In genomic region chr1:55089498-55090064, GRCm38 (mm10) we compare ENCODE assay signal across 8 mouse cellular contexts. TPM values are rescaled to one million over a fixed set of nuclear protein-coding genes. Genes with fewer than 3 reads are reported as not detected.
DNase-seq lines count a peak whose midpoint lies in the region; ATAC-seq and TF ChIP-seq lines count a peak whose summit lies in the region.

No protein-coding gene starts in this region.

- peaks cover 18% of the 10 kb centered on the region for H3K4me1 ChIP-seq in kidney, embryonic 14.5 days (ENCODE audit: control insufficient read depth, insufficient read depth, low read length)
- H3K4me1 ChIP-seq in embryonic facial prominence, embryonic 10.5 days = peaks cover 31% of the 10 kb centered on the region
- H3K4me1 ChIP-seq in intestine, embryonic 14.5 days (replicated peaks; ENCODE audit: control insufficient read depth, insufficient read depth, low read length) = peaks cover 15% of the 10 kb centered on the region

- no peaks in the 10 kb centered on the region for H3K9me3 ChIP-seq in kidney, embryonic 14.5 days (ENCODE audit: control insufficient read depth, low read length)
- no peaks in the 10 kb centered on the region for H3K9me3 ChIP-seq in embryonic facial prominence, embryonic 10.5 days
- H3K9me3 ChIP-seq in intestine, embryonic 14.5 days (ENCODE audit: control insufficient read depth, low read length) = no peaks in the 10 kb centered on the region

- peak overlapping the region; percentile 97; the same call in 1 of the 2 replicates for H3K9ac ChIP-seq in kidney, embryonic 14.5 days (ENCODE audit: low read depth, low read length)
- H3K9ac ChIP-seq in intestine, embryonic 14.5 days (ENCODE audit: low read length) = peak overlapping the region; percentile 94

- peaks cover 47% of the 10 kb centered on the region for H3K79me2 ChIP-seq in myocyte (ENCODE audit: control insufficient read depth, insufficient read depth)

- 86% methylated on average over 5 of the region's 5 CpGs for WGBS in kidney, embryonic 14.5 days
- 92% methylated on average over 5 of the region's 5 CpGs for WGBS in embryonic facial prominence, embryonic 10.5 days
- WGBS in intestine, embryonic 14.5 days = 85% methylated on average over 5 of the region's 5 CpGs

- intact Hi-C loops in left cerebral cortex, postnatal 25 days (cut with DNase I) = loop anchor here (5.0 kb wide), 3 partner anchors 37 to 148 kb away; partner anchors contain the start of genes Coq10b and Mars2

- ATAC-seq in kidney, embryonic 14.5 days (ENCODE audit: low FRiP score, low TSS enrichment) = no peak
- ATAC-seq in intestine, embryonic 14.5 days (replicated peaks; ENCODE audit: low FRiP score, low TSS enrichment, low read depth) = no peak

- peak overlapping the region; percentile 60 for H3K4me2 ChIP-seq in kidney, embryonic 14.5 days (replicated peaks; ENCODE audit: low read depth, low read length)
- H3K4me2 ChIP-seq in intestine, embryonic 14.5 days (ENCODE audit: low read length) = peak overlapping the region; percentile 88
- peak overlapping the region; percentile 95 for H3K4me2 ChIP-seq in myocyte (ENCODE audit: low read depth)

- no peak overlapping the region for H3K27ac ChIP-seq in kidney, embryonic 14.5 days (ENCODE audit: low read depth, low read length)
- peak overlapping the region; percentile 99 for H3K27ac ChIP-seq in embryonic facial prominence, embryonic 10.5 days (replicated peaks)
- no peak overlapping the region for H3K27ac ChIP-seq in intestine, embryonic 14.5 days (ENCODE audit: low read depth)

- peak overlapping the region; percentile 91 for H3K4me3 ChIP-seq in kidney, embryonic 14.5 days (ENCODE audit: low read length)
- H3K4me3 ChIP-seq in embryonic facial prominence, embryonic 10.5 days = peak overlapping the region; percentile 96
- peak overlapping the region; percentile 96 for H3K4me3 ChIP-seq in intestine, embryonic 14.5 days (ENCODE audit: low read depth, low read length)
- H3K4me3 ChIP-seq in myocyte = peak overlapping the region; percentile 90

- H3ac ChIP-seq in myocyte (ENCODE audit: control insufficient read depth, insufficient read length) = no peak overlapping the region

- H3K27me3 ChIP-seq in kidney, embryonic 14.5 days (ENCODE audit: control insufficient read depth, insufficient read depth, low read length) = no peaks in the 10 kb centered on the region
- H3K27me3 ChIP-seq in embryonic facial prominence, embryonic 10.5 days (replicated peaks; ENCODE audit: low read depth, poor library complexity, severe bottlenecking) = no peaks in the 10 kb centered on the region
- no peaks in the 10 kb centered on the region for H3K27me3 ChIP-seq in intestine, embryonic 14.5 days (replicated peaks; ENCODE audit: control insufficient read depth, insufficient read depth, low read length)
- H3K27me3 ChIP-seq in myocyte (ENCODE audit: control insufficient read depth, insufficient read depth, insufficient read length) = no peaks in the 10 kb centered on the region

- H3K36me3 ChIP-seq in kidney, embryonic 14.5 days (ENCODE audit: control insufficient read depth, insufficient read depth, low read length) = peaks cover 29% of the 10 kb centered on the region
- peaks cover 64% of the 10 kb centered on the region for H3K36me3 ChIP-seq in embryonic facial prominence, embryonic 10.5 days (replicated peaks)
- H3K36me3 ChIP-seq in intestine, embryonic 14.5 days (ENCODE audit: control insufficient read depth, insufficient read depth, low read length) = peaks cover 40% of the 10 kb centered on the region
- peaks cover 29% of the 10 kb centered on the region for H3K36me3 ChIP-seq in myocyte (ENCODE audit: control insufficient read depth, insufficient read depth)

- no peak for TF ChIP-seq POLR2A in myocyte (IDR thresholded peaks at IDR 0.05; ENCODE audit: insufficient read length, low read depth)

- DNase-seq in kidney, adult 8-10 months = no peak
- no peak for DNase-seq in embryonic facial prominence, embryonic 10.5 days (ENCODE audit: low spot score)
- no peak for DNase-seq in intestine, embryonic 14.5 days (ENCODE audit: low spot score)
- DNase-seq in left cerebral cortex, postnatal 25 days (ENCODE audit: low spot score in 2 of 2) = no peak
- no peak for DNase-seq in right cerebral cortex, postnatal 36 days (ENCODE audit: low spot score in 2 of 2)
- DNase-seq in right cerebral cortex, postnatal 10 days (ENCODE audit: low spot score in 2 of 2) = no peak

TF ChIP-seq in myocyte, 11 proteins besides CTCF, POLR2A, EP300 and RAD21:
- TF ChIP-seq TCF12 (IDR thresholded peaks at IDR 0.05; ENCODE audit: insufficient read depth, poor library complexity, severe bottlenecking) = no peak

RNA-seq across cellular contexts. Expression of gene Hspd1, which starts 1.5 kb away (rescaled TPM):
- polyA plus RNA-seq in kidney, embryonic 14.5 days (2014; fragmentation: Nextera tagmentation; extraction: Ambion mirVana) = 359 and 402 TPM in 2 replicates
- polyA plus RNA-seq in embryonic facial prominence, embryonic 10.5 days (2016; fragmentation: Nextera tagmentation; extraction: Ambion mirVana) = 604 and 644 TPM in 2 replicates
- polyA plus RNA-seq in intestine, embryonic 14.5 days (2014; fragmentation: Nextera tagmentation; extraction: Ambion mirVana) = 487 and 509 TPM in 2 replicates
- polyA plus RNA-seq in myocyte (2012; fragmentation: generic; extraction: Trizol) = 132 TPM
- total RNA-seq in left cerebral cortex, postnatal 25 days (2021) = 100 to 1,000 TPM; 160 to 171 TPM

RNA-seq across cellular contexts. Expression of gene Hspe1, which starts 1.6 kb away (rescaled TPM):
- polyA plus RNA-seq in kidney, embryonic 14.5 days (2014; fragmentation: Nextera tagmentation; extraction: Ambion mirVana) = 508 and 679 TPM in 2 replicates
- polyA plus RNA-seq in embryonic facial prominence, embryonic 10.5 days (2016; fragmentation: Nextera tagmentation; extraction: Ambion mirVana) = 672 and 707 TPM in 2 replicates
- 605 and 740 TPM in 2 replicates for polyA plus RNA-seq in intestine, embryonic 14.5 days (2014; fragmentation: Nextera tagmentation; extraction: Ambion mirVana)
- 436 TPM for polyA plus RNA-seq in myocyte (2012; fragmentation: generic; extraction: Trizol)
- 10 to 100 TPM; 89.7 to 93.5 TPM for total RNA-seq in left cerebral cortex, postnatal 25 days (2021)

RNA-seq across cellular contexts. Expression of gene Coq10b, which starts 37.0 kb away (rescaled TPM):
- 14.3 and 15.1 TPM in 2 replicates for polyA plus RNA-seq in kidney, embryonic 14.5 days (2014; fragmentation: Nextera tagmentation; extraction: Ambion mirVana)
- polyA plus RNA-seq in embryonic facial prominence, embryonic 10.5 days (2016; fragmentation: Nextera tagmentation; extraction: Ambion mirVana) = 21.7 and 22.0 TPM in 2 replicates
- 16.2 and 19.8 TPM in 2 replicates for polyA plus RNA-seq in intestine, embryonic 14.5 days (2014; fragmentation: Nextera tagmentation; extraction: Ambion mirVana)
- polyA plus RNA-seq in myocyte (2012; fragmentation: generic; extraction: Trizol) = 18.5 TPM
- 10 to 100 TPM; 29.2 to 35.4 TPM for total RNA-seq in left cerebral cortex, postnatal 25 days (2021)

RNA-seq across cellular contexts. Expression of gene Mob4, which starts 41.5 kb away (rescaled TPM):
- 144 and 172 TPM in 2 replicates for polyA plus RNA-seq in kidney, embryonic 14.5 days (2014; fragmentation: Nextera tagmentation; extraction: Ambion mirVana)
- polyA plus RNA-seq in embryonic facial prominence, embryonic 10.5 days (2016; fragmentation: Nextera tagmentation; extraction: Ambion mirVana) = 129 and 137 TPM in 2 replicates
- 145 and 146 TPM in 2 replicates for polyA plus RNA-seq in intestine, embryonic 14.5 days (2014; fragmentation: Nextera tagmentation; extraction: Ambion mirVana)
- polyA plus RNA-seq in myocyte (2012; fragmentation: generic; extraction: Trizol) = 19.5 TPM
- total RNA-seq in left cerebral cortex, postnatal 25 days (2021) = 10 to 100 TPM; 56.7 to 59.2 TPM
